Mouse (Mus musculus): ENCODE results near the gene Hoxd12.

Hoxd12 gene

DNA sequence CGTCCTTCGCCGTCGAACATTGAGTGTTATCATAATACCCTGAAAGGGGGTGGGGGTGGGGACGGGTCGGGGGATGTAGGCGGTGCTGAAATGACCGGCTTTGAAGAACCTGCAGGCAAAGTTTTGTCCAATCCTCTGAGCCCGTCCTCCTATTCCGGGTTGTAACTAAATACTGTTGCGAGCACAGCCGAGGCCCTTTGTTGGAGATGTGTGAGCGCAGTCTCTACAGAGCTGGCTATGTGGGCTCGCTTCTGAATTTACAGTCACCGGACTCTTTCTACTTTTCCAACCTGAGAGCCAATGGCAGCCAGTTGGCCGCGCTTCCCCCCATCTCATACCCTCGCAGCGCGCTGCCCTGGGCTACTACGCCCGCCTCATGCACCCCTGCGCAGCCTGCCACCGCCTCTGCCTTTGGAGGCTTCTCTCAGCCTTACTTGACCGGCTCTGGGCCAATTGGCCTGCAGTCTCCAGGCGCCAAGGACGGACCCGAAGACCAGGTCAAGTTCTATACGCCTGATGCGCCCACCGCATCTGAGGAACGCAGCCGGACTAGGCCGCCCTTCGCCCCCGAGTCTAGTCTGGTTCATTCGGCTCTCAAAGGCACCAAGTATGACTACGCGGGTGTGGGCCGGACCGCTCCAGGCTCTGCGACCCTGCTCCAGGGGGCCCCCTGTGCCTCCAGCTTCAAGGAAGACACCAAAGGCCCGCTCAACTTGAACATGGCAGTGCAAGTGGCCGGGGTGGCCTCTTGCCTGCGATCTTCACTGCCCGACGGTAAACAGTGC lies at the start of gene Hoxd12:
TSS of gene Hoxd12 (plus strand) at position 133 of the 785 bp plus-strand sequence.
- no peak for DNase-seq (ENCODE audit: low spot score)

DNA sequence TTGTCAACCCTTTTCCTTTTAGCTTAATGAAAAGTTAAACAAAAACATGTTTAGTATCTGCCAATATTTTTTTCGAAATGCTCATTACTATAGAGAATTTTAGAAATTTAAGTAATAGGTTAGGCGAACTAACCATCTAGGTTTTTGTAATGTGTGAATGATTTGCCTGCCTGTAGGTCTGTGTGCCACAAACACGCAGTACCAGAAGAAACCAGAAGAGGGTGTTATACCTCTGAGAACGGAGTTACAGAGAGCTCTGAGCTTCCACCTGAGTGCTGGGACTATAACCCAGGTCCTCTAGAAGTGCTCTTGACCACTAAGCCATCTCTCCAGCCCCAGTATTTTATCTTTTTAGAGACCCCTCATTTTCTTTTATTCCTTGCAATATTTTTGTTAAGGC lies 39.4 kb upstream of the Hoxd12 start:
- no peak for DNase-seq (ENCODE audit: low spot score)

DNA sequence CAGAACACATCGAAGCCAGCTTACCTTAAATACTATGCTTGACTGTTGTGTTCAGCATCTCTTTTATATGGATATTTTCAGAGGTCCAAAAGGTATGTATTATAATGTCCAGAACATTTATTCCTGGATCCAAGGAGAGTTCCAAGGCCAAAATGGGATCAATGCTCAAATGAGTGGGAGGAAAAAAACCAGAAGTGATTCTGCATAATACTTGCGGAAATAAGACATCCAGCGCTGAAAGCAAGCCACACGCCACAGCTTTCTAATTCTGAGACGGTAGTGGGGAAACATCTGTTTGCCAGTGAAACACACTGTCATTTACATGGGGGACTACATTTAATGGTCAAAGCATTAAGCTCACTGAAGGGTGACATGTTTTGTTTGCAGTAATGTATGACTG lies 32.4 kb upstream of the Hoxd12 start:
- no peak for DNase-seq (ENCODE audit: low spot score)

DNA sequence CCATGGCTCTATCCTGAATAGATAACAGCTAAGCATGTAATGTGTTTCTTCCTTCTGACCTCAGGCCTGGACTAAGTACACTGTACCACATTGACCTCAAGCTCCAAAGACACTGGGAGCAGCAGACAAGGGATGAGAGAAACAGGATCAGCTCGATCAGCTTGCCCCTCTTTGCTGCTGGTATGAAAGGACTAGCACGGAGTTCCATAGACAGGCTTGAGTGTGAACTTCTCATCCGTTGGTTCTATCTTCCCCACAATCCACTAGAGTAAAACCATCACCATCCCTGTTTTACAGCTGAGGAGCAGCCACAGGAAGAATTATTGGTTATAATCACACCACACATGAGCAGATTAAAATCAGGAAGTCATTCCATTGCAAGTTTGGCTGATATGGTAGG lies 29.2 kb upstream of the Hoxd12 start:
- no peak for DNase-seq (ENCODE audit: low spot score)

DNA sequence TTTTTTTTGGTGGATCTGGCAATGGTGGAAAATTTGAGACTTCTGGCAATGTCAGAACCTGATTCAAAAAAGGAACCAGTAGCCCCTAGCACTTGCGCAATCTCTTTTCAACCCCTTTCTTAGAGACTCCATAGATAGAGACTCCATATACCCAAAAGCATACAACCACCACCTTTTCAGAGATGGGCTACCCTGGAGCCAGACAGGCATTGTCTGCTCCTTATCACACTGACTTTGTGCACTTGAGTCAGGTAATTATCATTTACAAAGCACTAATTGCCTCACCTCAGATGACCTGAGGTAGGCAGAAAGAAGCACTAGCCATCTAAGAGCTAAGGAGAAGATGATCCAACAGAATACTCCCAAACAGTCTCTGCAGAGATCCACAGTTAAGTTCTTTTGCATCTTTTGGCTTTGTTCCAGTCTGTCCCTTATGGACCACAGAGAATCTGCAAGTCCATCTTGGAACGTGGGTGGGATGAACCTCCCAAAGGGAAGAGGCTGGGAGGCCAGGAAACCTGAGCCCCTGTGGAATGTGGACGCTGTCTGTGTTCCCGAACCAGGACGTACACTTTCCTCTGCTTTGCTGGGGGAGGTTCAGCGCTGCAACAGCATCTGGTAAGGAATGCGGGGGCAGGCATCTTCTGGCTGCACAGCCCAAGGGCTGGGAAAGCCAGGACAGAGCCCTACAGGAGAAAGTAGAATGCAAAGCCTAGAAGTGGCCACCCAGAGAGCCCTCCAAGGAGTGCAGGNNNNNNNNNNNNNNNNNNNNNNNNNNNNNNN lies 27.5 kb upstream of the Hoxd12 start:
- DNase-seq (ENCODE audit: low spot score): no peak

DNA sequence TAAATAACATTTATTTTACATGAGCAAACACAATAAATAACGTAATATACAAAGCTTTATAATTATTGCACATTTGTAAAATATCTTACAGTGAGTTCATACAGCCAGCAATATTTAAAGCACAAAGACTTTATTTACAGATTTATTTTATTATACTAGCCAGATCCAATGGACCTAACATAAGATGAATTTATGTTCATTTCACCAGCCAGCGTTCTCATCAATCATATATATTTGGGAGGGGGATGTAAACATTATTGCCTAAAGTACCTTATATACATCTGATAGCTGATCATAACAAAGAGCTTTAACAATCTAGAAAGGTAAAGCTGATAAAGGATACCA lies 21.8 kb upstream of the Hoxd12 start:
- DNase-seq (ENCODE audit: low spot score): no peak

DNA sequence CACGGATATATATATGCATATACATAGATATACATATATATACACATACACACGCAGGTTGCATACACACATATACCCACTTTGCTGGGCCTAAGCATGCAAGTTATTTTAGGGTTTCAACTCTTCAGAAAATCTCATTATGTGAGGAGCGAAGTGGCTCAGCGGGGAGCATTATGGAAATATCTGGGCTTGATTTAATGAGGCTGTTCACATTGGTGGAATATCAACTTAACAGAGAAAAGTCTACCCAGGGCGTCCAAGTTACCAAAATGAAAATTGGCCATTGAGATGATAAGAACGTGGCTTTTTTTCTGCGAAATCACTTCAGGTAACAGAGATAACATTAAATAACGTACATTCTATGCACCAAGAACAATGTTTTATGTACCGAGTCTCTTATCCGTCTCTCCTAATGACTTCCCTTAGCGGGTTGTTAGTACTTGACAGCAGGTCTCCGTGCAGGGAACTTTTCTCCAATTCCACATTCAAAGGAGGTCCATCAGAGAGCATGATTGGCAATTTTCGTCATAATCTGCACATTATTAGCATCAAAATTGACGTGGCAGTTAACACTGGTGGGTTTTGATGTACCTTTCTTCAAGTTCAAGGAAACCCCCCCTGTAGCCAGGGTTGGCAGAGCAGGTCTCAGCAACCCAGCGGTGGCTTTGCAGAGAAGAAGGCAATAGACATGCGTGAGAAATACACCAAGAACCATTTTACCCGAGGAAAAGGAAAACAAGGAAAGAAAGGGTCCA lies 20.9 kb upstream of the Hoxd12 start:
- no peak for DNase-seq (ENCODE audit: low spot score)

DNA sequence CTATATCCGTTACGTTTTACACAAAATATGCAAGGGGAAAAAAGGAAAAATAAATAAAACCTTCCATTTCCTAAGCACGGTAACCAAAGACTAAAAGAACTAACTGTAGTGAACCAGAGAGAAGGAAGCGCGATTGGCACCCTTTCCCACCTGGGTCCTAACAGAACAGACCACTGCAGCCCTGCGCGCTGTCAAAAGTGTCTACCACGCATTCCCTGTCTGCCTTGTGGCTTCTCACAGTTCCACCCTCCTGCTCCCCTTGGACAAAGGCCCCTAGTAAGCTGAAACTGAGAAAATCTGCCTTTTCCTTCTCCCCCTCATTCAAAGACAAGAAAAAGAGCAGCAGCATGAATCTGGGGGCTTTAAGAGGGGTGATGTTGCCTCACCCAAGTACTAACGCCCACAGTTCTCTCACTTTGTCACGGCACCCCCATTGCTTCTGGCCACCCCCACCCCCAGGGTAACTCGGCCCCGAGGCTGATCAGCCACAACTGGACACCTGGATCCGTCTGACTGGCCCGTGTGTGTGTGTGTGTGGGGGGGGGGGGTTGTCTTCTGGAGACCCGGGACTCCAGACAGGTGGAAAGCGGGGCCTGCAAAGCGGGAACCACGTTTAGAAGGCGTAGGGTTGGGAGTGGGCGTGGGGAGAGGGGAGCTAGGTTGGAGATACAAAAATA lies 19.9 kb upstream of the Hoxd12 start:
- DNase-seq (ENCODE audit: low spot score): no peak

DNA sequence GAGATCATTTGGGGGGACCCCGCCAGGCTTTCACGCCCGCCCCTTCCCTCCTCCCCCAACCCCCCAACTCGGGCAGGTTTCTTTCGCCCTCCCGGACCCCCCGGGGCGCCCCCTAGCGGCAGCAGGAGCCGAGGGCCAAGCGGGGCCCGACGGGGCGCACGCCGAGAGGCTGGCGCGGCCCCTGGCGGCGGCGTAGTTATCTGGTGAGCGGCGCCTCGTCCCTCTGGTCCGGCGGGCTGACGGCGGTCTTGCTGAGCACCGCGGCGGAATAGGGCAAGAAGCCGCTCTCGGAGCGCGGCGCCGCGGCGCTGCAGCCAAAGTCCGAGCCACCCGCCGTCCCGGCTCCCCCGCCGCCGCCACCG lies 19.4 kb upstream of the Hoxd12 start:
- DNase-seq (ENCODE audit: low spot score): peak; percentile 18

DNA sequence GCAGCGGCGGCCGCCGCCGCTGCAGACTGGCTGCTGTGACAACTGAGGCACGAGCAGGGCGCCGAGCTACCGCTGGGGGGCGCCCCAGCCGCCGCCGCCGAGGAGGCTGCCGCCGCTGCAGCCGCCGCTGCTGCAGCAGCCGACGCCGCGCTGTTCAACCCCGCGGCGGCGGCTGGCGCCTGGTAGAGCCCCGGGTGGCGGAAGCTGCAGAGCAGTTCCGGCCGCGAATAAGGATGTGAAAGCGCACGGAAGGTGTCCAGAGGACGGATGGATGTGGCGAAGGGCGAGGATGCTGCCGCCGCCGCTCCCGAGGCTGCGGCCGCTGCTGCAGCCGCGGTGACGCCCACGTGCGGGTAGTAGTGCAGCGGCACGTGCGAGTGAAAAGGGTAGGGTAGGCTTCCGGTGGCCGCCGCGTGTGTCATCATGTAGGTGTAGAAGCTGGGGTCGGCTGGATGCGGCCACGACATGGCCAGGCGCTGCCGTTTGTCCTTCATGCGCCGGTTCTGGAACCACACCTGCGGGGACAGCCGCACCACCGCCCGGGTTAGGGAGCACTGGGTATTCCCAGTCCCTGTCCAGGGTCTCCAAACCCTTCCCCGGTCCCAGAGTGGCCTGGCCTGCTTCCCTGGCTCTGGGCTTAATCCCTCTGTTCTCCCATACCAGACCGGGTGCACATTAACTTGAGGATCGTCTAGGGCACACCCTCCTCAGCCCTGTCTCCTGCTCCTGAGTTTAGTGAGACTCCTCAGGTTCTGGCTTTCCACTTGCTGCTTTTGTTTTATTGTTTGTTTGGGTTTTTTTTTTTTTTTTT lies 18.8 kb upstream of the Hoxd12 start:
- peak; percentile 43 for DNase-seq (ENCODE audit: low spot score)

DNA sequence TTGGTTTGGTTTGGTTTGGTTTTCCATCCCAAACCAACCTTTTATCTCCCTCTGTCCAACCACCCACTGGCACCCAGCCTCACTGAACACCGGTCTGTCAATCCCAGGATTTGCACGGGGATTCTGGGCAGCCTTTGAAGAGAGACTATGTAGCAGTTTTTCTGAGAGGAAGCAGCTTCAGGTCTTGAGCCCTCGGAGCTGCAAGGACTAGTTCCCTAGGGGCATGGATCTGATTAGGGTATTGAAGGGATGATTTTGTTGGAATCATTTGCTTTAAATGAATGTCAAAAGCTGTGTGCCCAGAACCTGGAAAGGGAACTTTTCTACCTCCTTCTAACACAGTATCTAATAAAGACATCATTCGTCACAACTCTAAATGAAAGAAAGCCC lies 18.2 kb upstream of the Hoxd12 start:
- DNase-seq (ENCODE audit: low spot score): no peak

DNA sequence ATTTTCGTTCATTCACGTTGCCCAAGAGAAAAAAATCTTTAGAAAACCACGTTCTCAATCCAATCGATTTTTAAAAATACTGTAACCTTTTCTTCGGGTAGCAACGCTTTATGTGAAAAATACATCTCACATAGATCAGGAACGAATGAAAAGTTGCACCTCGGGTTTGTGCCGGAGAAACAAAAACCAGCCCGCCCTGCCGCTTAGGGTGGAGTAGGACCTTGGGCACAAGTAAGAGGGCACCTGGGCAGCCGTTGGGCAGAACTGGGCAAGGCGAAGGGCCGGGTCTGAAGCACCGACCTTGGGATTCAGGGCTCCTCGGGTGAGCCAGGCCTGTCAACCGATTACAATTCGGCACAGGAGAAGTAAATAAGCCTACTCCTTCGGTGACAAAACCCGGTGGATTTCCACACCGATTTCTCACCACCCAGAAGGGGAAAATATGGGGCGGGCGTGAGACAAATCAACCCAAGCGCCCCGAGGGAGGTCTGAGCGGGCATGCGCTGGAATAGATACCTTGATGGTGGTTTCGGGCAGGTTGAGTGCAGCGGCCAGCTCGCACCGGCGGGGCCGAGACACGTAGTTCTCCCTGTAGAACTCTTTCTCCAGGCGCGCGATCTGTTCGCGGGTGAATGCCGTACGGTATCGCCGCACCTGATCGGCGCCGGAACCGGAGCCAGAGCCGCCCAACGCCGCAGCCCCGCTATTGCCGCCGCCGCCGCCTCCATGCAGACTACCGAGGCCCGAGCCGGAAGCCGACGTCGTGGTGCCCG lies 17.4 kb upstream of the Hoxd12 start:
- peak; percentile 33 for DNase-seq (ENCODE audit: low spot score)

DNA sequence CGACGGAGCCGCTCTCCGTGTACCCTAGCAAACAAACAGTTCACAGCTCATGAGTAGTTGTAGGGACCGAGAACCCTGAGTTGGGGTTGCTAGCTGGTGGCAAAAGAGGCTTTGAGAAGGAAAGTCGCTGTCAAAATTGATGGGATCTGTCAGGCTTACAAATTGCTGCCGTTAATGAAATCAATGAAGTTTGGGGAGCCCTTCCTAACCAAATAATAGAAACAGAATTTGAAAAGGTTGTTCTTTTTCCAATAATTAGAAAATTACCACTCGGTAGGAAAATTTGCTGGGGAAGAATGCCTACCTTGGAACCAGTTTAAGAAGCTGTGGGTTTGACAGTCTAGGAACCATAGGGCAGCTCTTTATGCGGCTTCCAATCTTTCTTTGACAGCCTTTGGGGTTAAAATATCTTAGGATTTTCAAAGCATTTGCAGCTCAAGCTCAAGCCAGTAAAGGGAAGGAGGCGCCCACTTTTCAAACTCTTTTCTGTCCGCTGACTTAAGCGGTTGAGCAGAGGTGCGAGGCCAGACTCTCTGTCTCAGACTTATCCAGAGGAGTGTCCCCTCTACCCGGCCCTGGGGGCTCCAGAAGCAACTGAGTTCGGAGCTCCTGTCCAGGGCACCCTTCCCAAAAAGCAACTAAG lies 16.7 kb upstream of the Hoxd12 start:
- no peak for DNase-seq (ENCODE audit: low spot score)

DNA sequence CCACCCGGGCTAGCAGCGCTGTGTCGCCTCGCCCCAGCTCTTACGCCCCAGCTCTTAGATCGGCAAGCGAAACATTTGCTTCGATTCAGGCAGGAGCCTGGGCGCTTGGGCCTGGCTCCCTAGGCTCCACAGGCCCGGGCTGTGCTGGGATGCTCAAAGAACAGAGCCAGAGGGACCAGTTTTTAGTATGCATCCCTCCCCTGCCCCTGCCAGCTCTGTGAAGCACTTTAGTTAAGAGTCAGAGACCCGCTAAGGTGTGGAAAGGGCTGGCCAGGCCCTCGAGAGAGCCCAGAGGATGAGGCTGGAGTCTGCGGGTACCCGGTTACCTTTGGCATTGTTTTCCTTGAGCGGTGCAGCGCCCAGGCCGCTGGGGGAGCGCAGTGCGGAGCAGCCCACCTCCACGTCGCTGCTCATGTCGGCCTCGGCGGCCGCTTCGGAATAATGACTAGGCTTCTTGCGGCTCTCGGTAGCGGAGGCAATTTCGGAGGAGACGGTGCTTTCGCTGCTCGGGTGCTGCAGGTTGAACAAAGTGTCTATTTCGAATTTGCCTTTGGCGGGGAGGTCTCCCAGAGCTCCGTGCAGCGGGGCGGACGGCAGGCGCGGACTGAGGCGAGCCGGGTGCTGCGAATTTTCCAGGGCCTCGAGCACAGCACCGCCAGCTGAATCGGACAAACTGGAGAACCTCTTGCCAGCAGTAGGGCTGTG lies 16.0 kb upstream of the Hoxd12 start:
- no peak for DNase-seq (ENCODE audit: low spot score)

DNA sequence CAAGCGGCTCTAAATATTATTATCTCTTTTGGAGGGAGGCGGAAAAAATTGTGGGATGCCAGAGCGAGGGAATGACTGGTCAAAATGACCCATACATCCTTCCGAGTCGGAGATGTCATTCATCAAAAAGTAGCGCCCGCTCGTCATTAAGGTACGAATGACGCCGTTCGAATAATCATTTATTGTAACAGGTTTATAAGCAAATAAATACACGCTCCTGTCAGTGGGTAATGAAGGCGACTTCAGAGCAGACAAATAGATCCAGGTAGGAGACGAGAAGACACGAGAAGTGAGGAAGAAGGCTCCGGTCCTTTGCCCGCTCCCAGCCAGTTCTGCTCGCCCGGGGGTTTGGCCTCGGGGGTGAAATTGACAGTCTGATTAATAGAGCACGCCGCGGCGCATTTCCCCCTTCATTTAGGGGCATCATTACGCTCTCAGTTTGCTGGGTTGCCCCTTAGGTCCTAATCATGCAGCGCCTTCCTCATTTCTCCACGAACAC lies 15.3 kb upstream of the Hoxd12 start, which contains the start of gene Evx2:
TSS of gene Evx2 (minus strand) at position 51 of the 499 bp plus-strand sequence.
- DNase-seq (ENCODE audit: low spot score): no peak

DNA sequence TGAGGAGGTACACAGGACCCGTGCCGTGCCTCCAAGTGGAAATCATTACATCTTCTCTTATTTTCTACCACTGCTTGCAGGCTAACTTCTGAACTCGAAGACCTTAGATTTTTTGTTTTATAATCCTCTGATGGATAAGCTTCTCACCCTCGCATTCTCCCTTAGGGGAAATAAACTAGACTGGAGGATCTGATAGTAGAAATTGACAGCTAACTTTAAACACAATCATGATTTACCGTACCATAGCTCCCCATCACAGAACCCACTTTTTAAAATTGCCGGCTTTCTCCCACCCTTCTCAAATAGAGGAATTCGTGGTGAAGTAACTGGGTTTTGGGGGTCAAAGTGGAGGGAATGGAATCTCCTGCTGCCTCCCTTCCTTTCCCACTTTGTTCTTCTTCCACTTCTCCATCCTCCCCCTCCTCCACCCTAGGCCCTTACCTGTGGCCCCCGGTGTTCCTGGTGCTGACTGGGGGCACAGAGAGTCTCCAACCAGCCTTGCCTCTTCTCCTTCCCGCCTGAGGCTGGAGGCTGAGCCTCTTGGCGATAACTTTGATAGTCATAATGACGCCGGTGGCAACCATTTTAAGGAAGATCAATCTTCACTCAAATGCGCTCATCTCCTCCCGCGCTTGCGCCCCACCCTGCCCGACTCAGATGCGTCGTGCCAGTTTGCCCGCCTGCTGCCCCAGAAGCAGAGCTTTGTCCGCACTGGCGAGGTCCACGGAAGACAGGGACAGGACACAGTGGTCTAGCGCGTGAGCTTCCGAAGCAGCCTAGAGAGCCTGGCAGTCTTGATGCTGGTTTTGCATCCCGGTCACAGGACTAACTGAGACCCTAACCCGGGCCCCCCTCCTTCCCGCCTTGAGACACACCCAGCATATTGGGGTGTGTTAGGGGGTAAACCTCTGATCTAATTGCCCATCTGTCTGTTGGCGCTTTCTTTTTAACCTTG lies 14.1 kb upstream of the Hoxd12 start:
- DNase-seq (ENCODE audit: low spot score): no peak

DNA sequence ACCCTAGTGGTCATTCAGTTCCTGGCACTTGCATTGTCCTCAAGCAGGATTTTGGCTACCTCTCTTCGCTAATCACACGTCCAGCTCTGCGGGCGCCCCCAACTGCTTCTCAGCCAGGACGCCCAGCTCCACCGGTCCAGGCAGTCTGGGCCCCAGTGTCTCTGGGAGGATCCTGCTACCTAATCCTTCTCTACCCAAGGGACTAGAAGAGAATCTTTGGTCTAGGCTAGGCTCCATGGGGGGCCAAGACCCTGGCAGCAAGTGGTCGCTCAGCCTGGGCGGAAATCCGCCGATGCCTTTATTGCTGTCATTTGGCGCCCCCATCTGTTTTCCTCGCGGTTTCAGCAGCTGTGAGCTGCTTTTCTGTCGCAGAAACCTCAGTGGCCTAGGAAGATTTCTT lies 13.1 kb upstream of the Hoxd12 start:
- DNase-seq (ENCODE audit: low spot score): no peak

DNA sequence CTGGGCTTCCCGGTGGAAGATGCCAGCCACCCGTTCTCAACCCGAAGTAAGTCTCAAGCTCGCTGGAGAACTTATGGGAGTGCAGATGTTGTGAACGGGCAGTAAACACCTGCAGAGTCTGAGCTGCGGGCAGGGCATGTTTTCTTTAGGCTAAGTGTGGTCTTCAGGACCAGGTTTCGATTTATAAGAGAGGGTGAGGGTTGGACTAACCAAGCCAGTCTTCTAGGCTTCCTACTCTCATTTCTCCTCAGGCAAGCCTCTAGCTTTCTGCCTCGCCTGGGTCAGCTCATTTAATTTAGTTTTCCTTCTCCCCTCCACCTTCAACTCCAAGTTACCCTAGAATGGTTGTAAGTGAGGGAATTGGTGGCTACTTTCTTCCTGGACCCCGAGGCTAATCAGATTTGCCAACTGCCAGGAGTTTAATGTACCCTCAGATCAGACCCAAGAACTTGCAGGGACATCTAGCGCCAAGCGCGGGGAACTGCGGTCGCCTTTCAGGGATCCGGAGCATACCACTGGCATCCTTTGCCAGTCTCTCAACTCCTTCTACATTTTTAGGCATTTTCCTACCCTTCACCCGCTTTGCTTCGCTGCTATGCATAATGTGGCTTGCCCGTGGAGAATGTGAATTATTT lies 11.4 kb upstream of the Hoxd12 start:
- DNase-seq (ENCODE audit: low spot score): no peak

Measured in T-cell, adult 2 months (primary cell).